Mouse (Mus musculus): ENCODE measurements around the gene Akr1c13. TPM values are rescaled to one million over a fixed set of nuclear protein-coding genes. Genes with fewer than 3 reads are reported as not detected.
"Not testable (repeated sequence)": the region's sequence is repeated elsewhere in the genome, so short reads cannot be mapped to it uniquely, and the experiment has no call there.

Akr1c13 gene
- 37.3 and 50.4 TPM in 2 replicates for total RNA-seq (2017)

DNA sequence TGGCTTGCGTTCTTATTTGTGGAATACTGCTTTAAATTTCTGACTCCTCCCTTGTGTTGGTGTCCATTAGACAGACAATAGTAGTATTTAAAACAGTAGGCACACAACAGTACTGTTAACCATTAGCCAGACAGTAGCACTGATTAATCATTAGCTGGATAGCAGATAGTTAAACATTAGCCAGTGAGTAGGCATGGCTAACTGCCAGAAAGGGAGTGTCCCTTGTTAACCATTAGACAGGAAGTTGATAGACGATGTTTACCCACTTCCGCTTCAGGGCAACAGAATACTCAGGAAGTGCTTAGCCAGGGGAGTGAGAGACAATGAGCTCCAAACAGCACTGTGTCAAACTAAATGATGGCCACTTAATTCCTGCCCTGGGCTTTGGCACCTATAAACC is at the start of gene Akr1c13:
Gene Akr1c13 (plus strand): TSS at position 247 of the 400 bp plus-strand sequence.
- ATAC-seq (replicated peaks; ENCODE audit: low read depth, poor library complexity, severe bottlenecking), result peak; percentile 98

DNA sequence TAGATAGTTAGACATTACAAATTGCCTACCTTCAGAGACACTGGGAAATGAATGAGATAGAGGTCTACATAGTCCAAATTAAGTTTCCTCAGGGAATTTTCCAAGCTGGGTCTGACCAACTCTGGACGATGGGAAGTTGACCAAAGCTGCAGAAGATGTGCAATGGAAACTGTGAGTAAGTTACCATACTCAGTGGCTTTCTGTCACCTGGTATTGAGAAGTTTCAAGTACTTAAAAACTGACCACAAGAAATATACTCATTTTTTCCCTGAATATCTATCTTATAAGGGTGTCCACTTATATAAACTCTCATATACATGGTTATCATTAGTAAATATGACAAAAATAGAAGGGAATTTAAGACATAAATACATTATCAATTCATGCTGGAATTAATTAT is 46.7 kb upstream of the Akr1c13 start:
- ATAC-seq (replicated peaks; ENCODE audit: low read depth, poor library complexity, severe bottlenecking), result no peak

DNA sequence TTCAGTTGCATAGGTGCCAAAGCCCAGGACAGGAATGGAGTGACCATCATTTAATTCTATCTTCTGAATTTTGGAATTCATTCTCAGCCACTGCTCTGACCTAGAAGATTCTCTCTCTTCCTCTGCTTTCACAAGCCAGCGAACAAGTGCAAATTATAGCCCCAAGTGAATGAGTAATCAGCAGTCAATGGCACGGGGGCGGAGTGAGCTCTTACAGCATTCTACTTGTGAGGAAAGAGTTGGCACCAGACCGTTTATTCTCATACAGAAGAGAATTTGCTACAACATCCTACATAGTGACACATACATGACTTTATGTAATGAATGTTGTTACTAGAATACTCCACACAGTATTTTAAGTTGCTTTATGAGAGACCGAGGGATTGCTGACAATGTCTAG is 40.4 kb upstream of the Akr1c13 start, which contains the start of gene Akr1c18:
Gene Akr1c18 (minus strand): TSS at position 137 of the 400 bp plus-strand sequence.
- ATAC-seq (replicated peaks; ENCODE audit: low read depth, poor library complexity, severe bottlenecking), result no peak

GRCm38 (mm10) chr13:4152908-4153307 is 38.0 kb upstream of the Akr1c13 start:
- peak; percentile 86 for ATAC-seq (replicated peaks; ENCODE audit: low read depth, poor library complexity, severe bottlenecking)

- ATAC-seq (replicated peaks; ENCODE audit: low read depth, poor library complexity, severe bottlenecking), result no peak
Measured at GRCm38 (mm10) chr13:4153593-4153992, 37.4 kb upstream of the Akr1c13 start.

DNA sequence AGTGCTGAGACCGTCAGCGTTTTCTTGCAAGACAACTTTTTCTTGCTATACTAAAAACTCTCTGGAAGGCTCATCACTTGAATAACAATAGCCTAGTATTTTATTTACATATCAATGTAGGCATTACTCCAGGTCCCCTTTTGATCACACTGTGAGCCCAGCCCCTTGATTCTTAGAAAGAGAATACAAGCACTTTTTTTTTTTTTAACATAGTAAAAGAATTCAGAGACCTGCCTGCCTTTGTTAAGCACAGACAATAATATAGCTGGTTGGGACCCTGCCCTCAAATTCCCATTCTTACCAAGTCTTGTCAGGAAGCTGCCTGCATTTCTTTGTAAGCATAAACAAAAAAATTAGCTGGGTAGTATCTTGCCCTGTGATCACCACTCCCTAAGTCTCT is 35.7 kb upstream of the Akr1c13 start:
- no peak for ATAC-seq (replicated peaks; ENCODE audit: low read depth, poor library complexity, severe bottlenecking)

- no peak for ATAC-seq (replicated peaks; ENCODE audit: low read depth, poor library complexity, severe bottlenecking)
Measured at GRCm38 (mm10) chr13:4168006-4168405, 22.9 kb upstream of the Akr1c13 start.

DNA sequence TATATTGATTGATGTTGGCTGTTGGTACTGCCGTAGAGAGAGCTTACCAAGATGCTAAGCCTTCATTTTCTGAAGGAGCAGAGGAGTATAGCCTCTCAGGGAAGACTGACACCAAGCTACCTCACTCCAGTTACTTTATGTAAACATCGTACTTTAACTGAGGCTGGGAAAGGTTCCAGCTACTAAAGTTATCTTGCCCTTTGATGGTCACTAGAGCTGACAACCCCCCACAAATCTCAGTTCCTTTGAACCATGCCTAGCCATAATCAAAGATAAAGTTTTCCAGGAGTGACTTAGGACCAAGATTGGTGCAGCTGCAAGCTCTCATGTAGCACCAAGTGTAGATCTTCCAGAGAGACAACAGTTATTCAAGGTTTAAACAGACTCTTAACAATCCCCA is 18.0 kb upstream of the Akr1c13 start:
- no peak for ATAC-seq (replicated peaks; ENCODE audit: low read depth, poor library complexity, severe bottlenecking)

- ATAC-seq (replicated peaks; ENCODE audit: low read depth, poor library complexity, severe bottlenecking), result not testable (repeated sequence)
Measured at GRCm38 (mm10) chr13:4181321-4181720, 9.6 kb upstream of the Akr1c13 start.

DNA sequence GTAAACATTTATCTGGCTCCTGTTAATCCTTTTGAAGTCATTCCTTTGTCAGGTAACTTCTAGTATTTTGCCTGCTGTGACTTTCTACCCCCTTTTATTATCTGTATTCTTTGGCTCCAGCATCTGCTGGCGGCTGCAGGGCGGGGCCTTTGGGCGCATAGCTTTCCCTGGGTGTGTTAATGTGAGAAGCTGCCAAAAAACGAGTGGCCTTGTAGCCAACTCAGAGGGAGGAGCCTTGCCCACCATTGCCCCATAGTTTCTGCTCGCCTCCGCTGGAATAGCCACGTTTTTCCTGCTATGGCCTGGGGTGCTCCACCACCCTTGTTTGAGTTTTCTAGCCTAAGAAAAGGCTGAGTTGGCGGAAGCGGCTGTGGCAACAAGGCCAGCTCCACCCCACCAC is 7.8 kb upstream of the Akr1c13 start:
- no peak for ATAC-seq (replicated peaks; ENCODE audit: low read depth, poor library complexity, severe bottlenecking)

DNA sequence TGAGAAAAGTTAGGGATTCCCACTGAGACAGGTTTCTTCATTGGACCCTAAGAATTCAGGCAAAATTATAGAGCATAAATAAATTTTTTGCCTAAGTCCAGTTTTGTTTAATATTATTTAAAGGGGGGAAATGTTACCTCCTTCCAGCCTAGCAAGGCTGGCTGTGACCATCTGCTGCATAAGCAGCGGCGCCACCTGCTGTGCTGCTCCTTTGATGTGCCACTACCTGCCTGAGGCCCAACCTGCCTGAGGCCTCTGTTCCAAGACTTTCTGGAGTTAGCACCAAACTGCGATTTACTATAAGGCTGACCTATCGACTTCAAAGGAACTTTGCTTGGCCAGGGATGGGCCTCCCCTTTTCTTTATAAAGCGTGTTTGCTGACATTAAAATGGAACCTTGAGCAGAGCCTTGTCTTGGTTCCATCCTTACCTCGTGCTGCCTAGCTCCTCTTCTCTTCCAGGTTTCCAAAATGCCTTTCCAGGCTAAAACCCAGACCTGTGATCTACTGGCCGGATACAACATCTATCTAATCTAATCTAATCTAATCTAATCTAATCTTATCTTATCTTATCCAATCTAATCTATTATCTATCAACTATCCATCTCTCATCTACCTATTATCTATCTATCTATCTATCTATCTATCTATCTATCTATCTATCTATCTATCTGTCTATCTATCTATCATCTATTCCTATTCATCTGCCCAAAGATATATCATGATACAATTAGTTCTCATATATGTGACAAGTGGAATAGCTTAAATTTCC is 4.1 kb upstream of the Akr1c13 start:
- ATAC-seq (replicated peaks; ENCODE audit: low read depth, poor library complexity, severe bottlenecking), result not testable (repeated sequence)

- no peak for ATAC-seq (replicated peaks; ENCODE audit: low read depth, poor library complexity, severe bottlenecking)
Measured at GRCm38 (mm10) chr13:4188174-4188573, 2.8 kb upstream of the Akr1c13 start.

- ATAC-seq (replicated peaks; ENCODE audit: low read depth, poor library complexity, severe bottlenecking), result no peak
Measured at GRCm38 (mm10) chr13:4192511-4192910, 1.6 kb downstream of the Akr1c13 start.

GRCm38 (mm10) chr13:4206147-4206903 is 15.4 kb downstream of the Akr1c13 start:
- ATAC-seq (replicated peaks; ENCODE audit: low read depth, poor library complexity, severe bottlenecking), result peak; percentile 65; the same call in 1 of the 2 replicates

GRCm38 (mm10) chr13:4211560-4212299 is 20.8 kb downstream of the Akr1c13 start:
- no peak for ATAC-seq (replicated peaks; ENCODE audit: low read depth, poor library complexity, severe bottlenecking)

DNA sequence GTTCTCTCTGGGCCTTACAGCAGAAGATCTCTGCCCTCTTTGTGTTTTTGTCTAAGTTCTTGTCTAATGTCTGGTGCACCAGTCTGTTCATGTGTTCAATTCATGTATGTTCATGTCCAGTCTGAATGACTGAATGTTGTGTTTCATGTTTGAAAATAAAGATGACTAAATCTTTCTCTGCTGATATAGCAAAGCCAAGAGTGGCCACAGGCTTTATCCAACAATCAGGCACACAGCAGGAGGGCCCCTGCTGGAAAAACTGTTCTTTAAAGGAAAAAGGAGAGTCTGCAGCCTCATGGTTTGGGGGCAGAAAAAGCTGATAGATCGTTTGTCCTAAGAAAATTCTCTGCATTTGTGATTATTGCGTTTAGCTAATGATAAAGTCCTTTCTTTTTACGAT is 21.4 kb downstream of the Akr1c13 start:
- ATAC-seq (replicated peaks; ENCODE audit: low read depth, poor library complexity, severe bottlenecking), result no peak

DNA sequence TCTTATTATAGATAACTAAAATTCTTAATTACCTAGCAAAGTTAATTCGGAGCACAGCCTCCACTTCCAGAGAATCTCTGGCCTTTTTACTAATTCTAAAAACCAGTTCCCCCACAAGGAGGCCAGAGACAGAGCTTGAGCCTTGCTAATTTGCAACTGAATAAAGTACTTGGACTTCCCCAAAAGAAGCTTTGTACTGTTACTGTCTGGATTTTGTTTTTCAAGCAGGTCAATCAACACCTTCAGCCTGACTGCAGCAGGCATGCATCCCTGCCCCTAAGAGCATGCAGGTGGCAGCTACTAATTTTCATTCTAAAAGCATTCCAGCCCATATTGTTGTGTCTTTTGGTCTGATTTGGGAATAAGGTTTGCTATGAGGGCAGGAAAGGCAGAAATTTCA is 24.5 kb downstream of the Akr1c13 start:
- ATAC-seq (replicated peaks; ENCODE audit: low read depth, poor library complexity, severe bottlenecking), result not testable (repeated sequence)

DNA sequence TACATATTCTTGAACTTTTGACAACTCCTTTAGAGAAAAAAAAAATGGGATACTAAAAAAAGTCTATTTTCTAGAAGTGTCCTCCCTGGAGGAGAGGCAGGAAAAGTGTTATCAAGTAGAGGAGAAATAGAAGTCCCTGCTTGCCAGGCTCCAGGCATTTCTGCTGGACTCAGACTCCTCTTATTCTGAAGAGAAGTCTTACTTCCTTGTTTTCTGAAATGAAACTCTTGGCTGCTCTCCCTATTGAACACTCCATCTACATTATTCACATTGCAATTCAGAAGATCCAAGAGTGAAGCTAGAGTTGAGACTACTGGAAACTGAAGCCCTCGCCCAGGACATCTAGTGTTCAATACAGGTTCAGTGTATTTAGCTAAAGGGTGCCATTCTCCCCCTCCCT is 37.5 kb downstream of the Akr1c13 start, which contains the start of gene Akr1c19:
Gene Akr1c19 (plus strand): TSS at position 260 of the 400 bp plus-strand sequence.
- no peak for ATAC-seq (replicated peaks; ENCODE audit: low read depth, poor library complexity, severe bottlenecking)

GRCm38 (mm10) chr13:4230841-4231623 is 40.1 kb downstream of the Akr1c13 start:
- no peak for ATAC-seq (replicated peaks; ENCODE audit: low read depth, poor library complexity, severe bottlenecking)

- no peak for ATAC-seq (replicated peaks; ENCODE audit: low read depth, poor library complexity, severe bottlenecking)
Measured at GRCm38 (mm10) chr13:4233135-4233534, 42.2 kb downstream of the Akr1c13 start.

Data from common myeloid progenitor, adult 5-6 weeks (primary cell).